ENCODE assay signal across 12 mouse cellular contexts in the genomic region with DNA sequence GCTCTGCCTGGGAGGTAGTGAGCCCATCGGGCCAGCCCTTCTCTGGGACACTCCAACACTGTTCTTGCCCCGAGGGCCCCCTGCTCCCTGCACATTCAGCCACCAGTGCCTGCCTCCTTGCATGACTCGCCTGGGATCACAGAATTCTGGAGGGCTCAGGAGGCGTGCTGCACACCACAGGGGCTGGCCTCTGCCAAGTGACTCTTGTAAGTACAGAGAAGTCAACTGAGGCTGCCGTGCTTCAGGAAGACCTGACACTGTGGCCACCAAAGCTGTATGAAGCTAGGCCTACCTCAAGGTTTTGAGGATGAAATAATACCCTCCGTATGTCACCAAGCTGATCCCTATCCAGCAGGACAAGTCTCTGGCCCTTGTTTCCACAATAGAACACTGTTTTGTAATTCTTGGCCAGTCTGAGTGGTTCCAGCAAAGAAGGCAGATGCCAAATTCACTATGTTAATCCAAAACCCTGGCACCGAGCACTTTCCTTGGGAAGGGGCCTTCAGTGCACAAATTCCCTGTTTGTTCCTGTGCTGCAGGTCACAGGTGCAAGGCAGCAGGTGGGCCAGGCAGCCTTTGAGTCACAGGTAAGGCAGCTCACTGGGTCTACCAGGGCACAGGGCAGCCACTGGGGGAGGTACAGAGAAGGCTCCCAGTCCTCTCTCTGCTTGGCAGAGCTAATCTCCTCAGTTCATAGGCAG. TPM values are rescaled to one million over a fixed set of nuclear protein-coding genes. Genes with fewer than 3 reads are reported as not detected.
DNase-seq lines count a peak whose midpoint lies in the region; ATAC-seq and TF ChIP-seq lines count a peak whose summit lies in the region.
"Had no signal": no experiment of that assay in that cellular context is flagged by ENCODE, and none has a peak within 500 bp of the region (broad histone marks: within the 10 kb centered on the region; RNA-seq: fewer than 3 reads in every experiment).

No protein-coding gene starts in this region.

- no peaks in the 10 kb centered on the region for H3K27me3 ChIP-seq in forebrain, embryonic 13.5 days
- H3K27me3 ChIP-seq in forebrain, embryonic 11.5 days (ENCODE audit: control insufficient read depth, insufficient read depth, low read length): no peaks in the 10 kb centered on the region
- H3K27me3 ChIP-seq in limb, embryonic 14.5 days (ENCODE audit: control insufficient read depth, insufficient read depth, low read length): no peaks in the 10 kb centered on the region

- no peak for TF ChIP-seq POLR2A in limb, embryonic 14.5 days (IDR thresholded peaks at IDR 0.05; ENCODE audit: borderline replicate concordance, extremely low read depth, insufficient read depth, insufficient read length)

- no peak for DNase-seq in forebrain, embryonic 11.5 days (ENCODE audit: low spot score)
- peak; percentile 45 to 51 for DNase-seq in layer of hippocampus, postnatal 10 days (ENCODE audit: low spot score in 2 of 2)
- no peak for DNase-seq in layer of hippocampus, adult 18-20 months (ENCODE audit: low spot score in 2 of 2)
- DNase-seq in cerebellum, adult 8-10 months: peak; percentile 68
- no peak for DNase-seq in limb, embryonic 14.5 days (ENCODE audit: low spot score)
- DNase-seq in layer of hippocampus, adult 9-10 months (ENCODE audit: low spot score): no peak
- DNase-seq: layer of hippocampus, postnatal 36 days had no signal

- WGBS in forebrain, embryonic 13.5 days: 64% methylated on average over 7 of the region's 7 CpGs
- 63% methylated on average over 7 of the region's 7 CpGs for WGBS in forebrain, embryonic 11.5 days
- 43% methylated on average over 7 of the region's 7 CpGs for WGBS in limb, embryonic 14.5 days

- no peak overlapping the region for H3K4me3 ChIP-seq in forebrain, embryonic 13.5 days
- no peak overlapping the region for H3K4me3 ChIP-seq in forebrain, embryonic 11.5 days (ENCODE audit: low read depth, low read length)
- no peak overlapping the region for H3K4me3 ChIP-seq in limb, embryonic 14.5 days (replicated peaks; ENCODE audit: low read length)
- H3K4me3 ChIP-seq: heart, embryonic 12.5 days had no signal

- H3K36me3 ChIP-seq in forebrain, embryonic 13.5 days (ENCODE audit: poor library complexity, severe bottlenecking): no peaks in the 10 kb centered on the region
- no peaks in the 10 kb centered on the region for H3K36me3 ChIP-seq in forebrain, embryonic 11.5 days (ENCODE audit: control insufficient read depth, insufficient read depth, low read length)
- H3K36me3 ChIP-seq in limb, embryonic 14.5 days (ENCODE audit: control insufficient read depth, insufficient read depth, low read length): no peaks in the 10 kb centered on the region
- H3K36me3 ChIP-seq: heart, embryonic 12.5 days had no signal

- 0 out of 2 replicates have a peak overlapping the region, but pooled peaks have one; percentile 8 for H3K27ac ChIP-seq in forebrain, embryonic 13.5 days
- no peak overlapping the region for H3K27ac ChIP-seq in forebrain, embryonic 11.5 days (ENCODE audit: low read depth, low read length)
- H3K27ac ChIP-seq in limb, embryonic 14.5 days (replicated peaks; ENCODE audit: low read depth, low read length): peak overlapping the region; percentile 88
- H3K27ac ChIP-seq: macrophage had no signal

- no peak overlapping the region for H3K4me2 ChIP-seq in forebrain, embryonic 13.5 days
- H3K4me2 ChIP-seq in forebrain, embryonic 11.5 days (ENCODE audit: low read depth, low read length, severe bottlenecking): no peak overlapping the region
- H3K4me2 ChIP-seq in limb, embryonic 14.5 days (replicated peaks; ENCODE audit: low read depth, low read length, severe bottlenecking): peak overlapping the region; percentile 25; the same call in 1 of the 2 replicates
- H3K4me2 ChIP-seq: heart, embryonic 12.5 days had no signal

- H3K4me1 ChIP-seq in forebrain, embryonic 13.5 days: peaks cover 19% of the 10 kb centered on the region
- H3K4me1 ChIP-seq in forebrain, embryonic 11.5 days (replicated peaks; ENCODE audit: control insufficient read depth, insufficient read depth, low read length): no peaks in the 10 kb centered on the region
- peaks cover 11% of the 10 kb centered on the region for H3K4me1 ChIP-seq in limb, embryonic 14.5 days (ENCODE audit: control insufficient read depth, insufficient read depth, low read length)

- ATAC-seq in forebrain, embryonic 13.5 days: no peak
- no peak for ATAC-seq in forebrain, embryonic 11.5 days (replicated peaks; ENCODE audit: low FRiP score)
- ATAC-seq in limb, embryonic 14.5 days (ENCODE audit: low FRiP score, low read depth): no peak
- ATAC-seq in monocyte, adult 5-6 weeks (replicated peaks; ENCODE audit: insufficient number of reproducible peaks, low FRiP score, low TSS enrichment, poor library complexity, severe bottlenecking): no peak

- H3K9ac ChIP-seq in forebrain, embryonic 13.5 days: no peak overlapping the region
- H3K9ac ChIP-seq in forebrain, embryonic 11.5 days (ENCODE audit: low read length): no peak overlapping the region
- H3K9ac ChIP-seq in limb, embryonic 14.5 days (ENCODE audit: low read depth, low read length, severe bottlenecking): peak overlapping the region; percentile 32
- H3K9ac ChIP-seq: heart, embryonic 12.5 days had no signal

- H3K9me3 ChIP-seq in forebrain, embryonic 13.5 days (replicated peaks): no peaks in the 10 kb centered on the region
- H3K9me3 ChIP-seq in forebrain, embryonic 11.5 days (ENCODE audit: control insufficient read depth, low read length): no peaks in the 10 kb centered on the region
- H3K9me3 ChIP-seq in limb, embryonic 14.5 days (ENCODE audit: control insufficient read depth, low read length): no peaks in the 10 kb centered on the region
- H3K9me3 ChIP-seq: heart, embryonic 12.5 days had no signal

RNA-seq across cellular contexts. Expression of gene Ccdc13, which starts 19.3 kb away (rescaled TPM):
- 2.9 TPM in 2 replicates for polyA plus RNA-seq in forebrain, embryonic 13.5 days (2015; fragmentation: Nextera tagmentation; extraction: Ambion mirVana)
- 2.6 and 2.7 TPM in 2 replicates for polyA plus RNA-seq in forebrain, embryonic 11.5 days (2014; fragmentation: Nextera tagmentation; extraction: Ambion mirVana)
- 1 to 10 TPM; 6.6 to 7.7 TPM for total RNA-seq in layer of hippocampus, postnatal 10 days (2021)
- 1 to 10 TPM; 8.1 to 8.4 TPM for total RNA-seq in layer of hippocampus, adult 18-20 months (2021)
- polyA plus RNA-seq in limb, embryonic 14.5 days (2012; rRNA removed): 0.58 and 0.79 TPM in 2 replicates
- polyA plus RNA-seq in limb, embryonic 14.5 days (2014; fragmentation: Nextera tagmentation; extraction: Ambion mirVana): 0.47 and 0.59 TPM in 2 replicates
- total RNA-seq in monocyte, adult 5-6 weeks (2017): 0.53 to 0.58 TPM in 2 of 3 replicates, not detected in the other
- polyA plus RNA-seq: macrophage had no signal

RNA-seq across cellular contexts. Expression of gene Hhatl, which starts 27.6 kb away (rescaled TPM):
- polyA plus RNA-seq in forebrain, embryonic 13.5 days (2015; fragmentation: Nextera tagmentation; extraction: Ambion mirVana): 0.09 and 0.16 TPM in 2 replicates
- 0.11 TPM in 1 of 2 replicates, not detected in the other for polyA plus RNA-seq in forebrain, embryonic 11.5 days (2014; fragmentation: Nextera tagmentation; extraction: Ambion mirVana)
- 1 to 10 TPM; 2.8 to 2.9 TPM for total RNA-seq in layer of hippocampus, postnatal 10 days (2021)
- total RNA-seq in layer of hippocampus, adult 18-20 months (2021): 10 to 100 TPM; 17.9 to 20.0 TPM
- polyA plus RNA-seq in limb, embryonic 14.5 days (2012; rRNA removed): 1.9 and 2.0 TPM in 2 replicates
- polyA plus RNA-seq in limb, embryonic 14.5 days (2014; fragmentation: Nextera tagmentation; extraction: Ambion mirVana): 1.1 and 1.7 TPM in 2 replicates
- total RNA-seq in monocyte, adult 5-6 weeks (2017): not detected in 3 replicates
- polyA plus RNA-seq: embryonic facial prominence, embryonic 11.5 days; macrophage had no signal

RNA-seq across cellular contexts. Expression of gene Higd1a, which starts 38.2 kb away (rescaled TPM):
- 151 and 159 TPM in 2 replicates for polyA plus RNA-seq in forebrain, embryonic 13.5 days (2015; fragmentation: Nextera tagmentation; extraction: Ambion mirVana)
- 170 and 184 TPM in 2 replicates for polyA plus RNA-seq in forebrain, embryonic 11.5 days (2014; fragmentation: Nextera tagmentation; extraction: Ambion mirVana)
- total RNA-seq in layer of hippocampus, postnatal 10 days (2021): 100 to 1,000 TPM in 1 of 2 experiments, 10 to 100 TPM in 1; 99.3 to 103 TPM
- 10 to 100 TPM; 79.1 to 86.6 TPM for total RNA-seq in layer of hippocampus, adult 18-20 months (2021)
- 50.6 and 71.0 TPM in 2 replicates for polyA plus RNA-seq in limb, embryonic 14.5 days (2012; rRNA removed)
- 213 and 235 TPM in 2 replicates for polyA plus RNA-seq in limb, embryonic 14.5 days (2014; fragmentation: Nextera tagmentation; extraction: Ambion mirVana)
- total RNA-seq in monocyte, adult 5-6 weeks (2017): 32.4 to 39.0 TPM (median 35.7 TPM) in 3 replicates

RNA-seq across cellular contexts. Expression of gene Klhl40, which starts 42.5 kb away (rescaled TPM):
- polyA plus RNA-seq in forebrain, embryonic 13.5 days (2015; fragmentation: Nextera tagmentation; extraction: Ambion mirVana): 0.13 and 0.49 TPM in 2 replicates
- 0.08 and 0.11 TPM in 2 replicates for polyA plus RNA-seq in forebrain, embryonic 11.5 days (2014; fragmentation: Nextera tagmentation; extraction: Ambion mirVana)
- total RNA-seq in layer of hippocampus, postnatal 10 days (2021): 1 to 10 TPM; 2.9 to 3.2 TPM
- 1 to 10 TPM; 4.8 to 5.6 TPM for total RNA-seq in layer of hippocampus, adult 18-20 months (2021)
- polyA plus RNA-seq in limb, embryonic 14.5 days (2012; rRNA removed): 12.4 and 14.1 TPM in 2 replicates
- 16.0 and 20.8 TPM in 2 replicates for polyA plus RNA-seq in limb, embryonic 14.5 days (2014; fragmentation: Nextera tagmentation; extraction: Ambion mirVana)
- total RNA-seq in monocyte, adult 5-6 weeks (2017): not detected in 3 replicates
- polyA plus RNA-seq: macrophage had no signal

Comparison
In these comparisons a context has a peak if more than half of its experiments do, and no peak if none do; other contexts are left out.
1. DNase-seq: peak in layer of hippocampus, postnatal 10 days (2 of 2) and cerebellum, adult 8-10 months (single experiment); none in forebrain, embryonic 11.5 days (single experiment), layer of hippocampus, adult 18-20 months (0 of 2), limb, embryonic 14.5 days (single experiment) and layer of hippocampus, adult 9-10 months (single experiment).
2. RNA of gene Hhatl, which starts 27.6 kb away (total RNA-seq): 17.9 to 20.0 TPM in layer of hippocampus, adult 18-20 months; 2.8 to 2.9 TPM in layer of hippocampus, postnatal 10 days and not detected in monocyte, adult 5-6 weeks; every median in the first group is over 4 times any median in the second.